Mouse (Mus musculus) layer of hippocampus, adult 11-12 months (tissue): ENCODE data around the gene 6330409D20Rik.

Experiments
- DNase-seq: peaks from one replicate; pipeline ENCODE4 v3.0.0; 2022; ENCODE audit warnings: low spot score

Gene 6330409D20Rik

GRCm38 (mm10) chr2:32724149-32724548, 16.7 kb downstream of the 6330409D20Rik start:
- no peak for DNase-seq

- no peak for DNase-seq
Measured at GRCm38 (mm10) chr2:32722581-32722980, 18.2 kb downstream of the 6330409D20Rik start.

GRCm38 (mm10) chr2:32722046-32722445, 18.8 kb downstream of the 6330409D20Rik start:
- no peak for DNase-seq

- peak; percentile 54 for DNase-seq
Measured at GRCm38 (mm10) chr2:32720681-32721229, 20.1 kb downstream of the 6330409D20Rik start, which contains the start of gene Sh2d3c. TSS of gene Sh2d3c (plus strand) at chr2:32721055.

- no peak for DNase-seq
Measured at GRCm38 (mm10) chr2:32720053-32720452, 20.8 kb downstream of the 6330409D20Rik start.

- DNase-seq = no peak
Measured at GRCm38 (mm10) chr2:32718761-32719160, 22.1 kb downstream of the 6330409D20Rik start.

GRCm38 (mm10) chr2:32714987-32715425, 25.8 kb downstream of the 6330409D20Rik start:
- no peak for DNase-seq

- DNase-seq = no peak
Measured at GRCm38 (mm10) chr2:32714117-32714986, 26.5 kb downstream of the 6330409D20Rik start.

GRCm38 (mm10) chr2:32712934-32713817, 27.6 kb downstream of the 6330409D20Rik start, which contains the start of gene Cdk9:
TSS of gene Cdk9 (minus strand) at chr2:32713076.
- DNase-seq = peak; percentile 93

- DNase-seq = peak; percentile 94
Measured at GRCm38 (mm10) chr2:32712586-32712933, 28.3 kb downstream of the 6330409D20Rik start.

GRCm38 (mm10) chr2:32712108-32712551, 28.7 kb downstream of the 6330409D20Rik start:
- DNase-seq = peak; percentile 57

GRCm38 (mm10) chr2:32711301-32712056, 29.3 kb downstream of the 6330409D20Rik start:
- DNase-seq = no peak

- DNase-seq = no peak
Measured at GRCm38 (mm10) chr2:32710425-32710824, 30.4 kb downstream of the 6330409D20Rik start.

GRCm38 (mm10) chr2:32709521-32710137, 31.2 kb downstream of the 6330409D20Rik start:
- no peak for DNase-seq

- DNase-seq = no peak
Measured at GRCm38 (mm10) chr2:32708643-32709042, 32.2 kb downstream of the 6330409D20Rik start.

- no peak for DNase-seq
Measured at GRCm38 (mm10) chr2:32706971-32707370, 33.8 kb downstream of the 6330409D20Rik start.

GRCm38 (mm10) chr2:32705018-32705417, 35.8 kb downstream of the 6330409D20Rik start:
- no peak for DNase-seq

- DNase-seq = no peak
Measured at GRCm38 (mm10) chr2:32704021-32704421, 36.8 kb downstream of the 6330409D20Rik start, which contains the start of gene Fpgs. TSS of gene Fpgs (minus strand) at chr2:32704145.

GRCm38 (mm10) chr2:32703046-32703445, 37.8 kb downstream of the 6330409D20Rik start:
- no peak for DNase-seq

GRCm38 (mm10) chr2:32700966-32701743, 39.7 kb downstream of the 6330409D20Rik start:
- DNase-seq = no peak
